Mouse (Mus musculus) limb, embryonic 11.5 days (tissue): ENCODE data around the gene Fxn. TPM values are rescaled to one million over a fixed set of nuclear protein-coding genes. Genes with fewer than 3 reads are reported as not detected.

ENCODE experiments used
- ATAC-seq: fragments of 200-750 bp; cut with Nextera tagmentation; 2 replicates; pipeline ENCODE4 v1.8.0; 2017; ENCODE audit warnings: low read depth; ENCODE audit not compliant: insufficient number of reproducible peaks, low FRiP score, low TSS enrichment
- DNase-seq: peaks from one replicate; pipeline ENCODE4 v3.0.0-alpha.2; 2015; ENCODE audit warnings: low spot score
- H3K27ac ChIP-seq: fragments of 300-500 bp; sonication (generic); replicated peaks from 2 replicates; pipeline ENCODE4 v1.5.1; 2014; ENCODE audit warnings: low read depth, mild to moderate bottlenecking, low read length
- H3K27me3 ChIP-seq: fragments of 300-500 bp; sonication (generic); 2 replicates; pipeline ENCODE4 v1.6.1; 2014; ENCODE audit warnings: mild to moderate bottlenecking, low read length, mixed read lengths; ENCODE audit not compliant: control insufficient read depth, insufficient read depth
- H3K36me3 ChIP-seq: fragments of 300-500 bp; sonication (generic); 2 replicates; pipeline ENCODE4 v1.6.1; 2014; ENCODE audit warnings: mild to moderate bottlenecking, low read length, moderate library complexity, mixed read lengths; ENCODE audit not compliant: control insufficient read depth, insufficient read depth
- H3K4me1 ChIP-seq: fragments of 300-500 bp; sonication (generic); 2 replicates; pipeline ENCODE4 v1.6.1; 2014; ENCODE audit warnings: low read length, mixed read lengths; ENCODE audit not compliant: control insufficient read depth, insufficient read depth
- H3K4me2 ChIP-seq: fragments of 300-500 bp; sonication (generic); 2 replicates; pipeline ENCODE4 v1.6.1; 2014; ENCODE audit warnings: low read depth, mild to moderate bottlenecking, moderate library complexity; ENCODE audit not compliant: severe bottlenecking
- H3K4me3 ChIP-seq: fragments of 300-500 bp; sonication (generic); 2 replicates; pipeline ENCODE4 v1.5.1; 2014; ENCODE audit warnings: low read depth, low read length
- H3K9ac ChIP-seq: fragments of 300-500 bp; sonication (generic); 2 replicates; pipeline ENCODE4 v1.6.1; 2014; ENCODE audit warnings: mild to moderate bottlenecking, low read length
- H3K9me3 ChIP-seq: fragments of 300-500 bp; sonication (generic); 2 replicates; pipeline ENCODE4 v1.6.1; 2016; ENCODE audit warnings: low read length; ENCODE audit not compliant: control insufficient read depth
- WGBS: fragments of 180-500 bp; shearing (Covaris S2); extraction: QIAGEN DNeasy Blood & Tissue Kit; methylation state at CpG from one replicate; pipeline ENCODE4 v1.1.7; 2014; 5-methylcytosine and 5-hydroxymethylcytosine counted together
- polyA plus RNA-seq: library from polyadenylated mRNA; unstranded; fragments of >200 nt; fragmentation: Nextera tagmentation; extraction: Ambion mirVana; gene quantifications from 2 replicates; pipeline ENCODE4 v1.2.1, GENCODE M21; 2014

Gene Fxn
- polyA plus RNA-seq, 1 experiment from 2014 or later, result 62.7 TPM

DNA sequence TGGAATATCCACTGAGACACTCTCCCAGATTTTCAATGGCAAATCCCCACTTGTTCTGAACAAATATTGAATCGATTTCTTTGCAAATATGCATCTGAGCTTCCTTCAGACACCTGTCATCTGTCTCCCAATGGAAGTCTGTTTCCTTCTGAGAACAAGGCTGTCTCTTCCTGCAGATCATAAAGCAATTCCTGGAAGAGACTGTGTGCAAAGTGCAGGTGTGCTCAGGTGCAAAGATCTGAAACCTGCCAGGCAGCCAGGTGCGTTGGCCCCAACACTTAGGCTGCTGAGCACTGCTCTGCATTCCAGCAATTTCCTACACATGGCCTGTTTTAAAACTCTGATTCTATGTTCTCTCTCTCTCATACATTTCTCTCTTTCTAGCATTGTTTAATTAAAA is 37.3 kb upstream of the Fxn start:
- DNase-seq (no peak), ATAC-seq (no peak)
- Histone ChIP-seq H3K36me3 (no peaks in the 10 kb centered on the region), H3K9me3 (no peaks in the 10 kb centered on the region), H3K9ac (no peak overlapping the region), H3K4me2 (no peak overlapping the region), H3K27me3 (no peaks in the 10 kb centered on the region), H3K4me1 (no peaks in the 10 kb centered on the region), H3K4me3 (no peak overlapping the region), H3K27ac (no peak overlapping the region)
- WGBS, result 87% methylated on average over 2 of the region's 2 CpGs

- H3K4me1 ChIP-seq, result no peaks in the 10 kb centered on the region
- WGBS, result 63% methylated on average over 15 of the region's 15 CpGs
- H3K36me3 ChIP-seq, result no peaks in the 10 kb centered on the region
- DNase-seq (no peak), ATAC-seq (no peak)
- H3K4me3 ChIP-seq, result no peak overlapping the region
- no peak overlapping the region for H3K9ac ChIP-seq
- no peak overlapping the region for H3K27ac ChIP-seq
- no peaks in the 10 kb centered on the region for H3K27me3 ChIP-seq
- H3K4me2 ChIP-seq, result no peak overlapping the region
- H3K9me3 ChIP-seq, result no peaks in the 10 kb centered on the region
Observed at GRCm38 (mm10) chr19:24317038-24317591, 36.7 kb upstream of the Fxn start.

DNA sequence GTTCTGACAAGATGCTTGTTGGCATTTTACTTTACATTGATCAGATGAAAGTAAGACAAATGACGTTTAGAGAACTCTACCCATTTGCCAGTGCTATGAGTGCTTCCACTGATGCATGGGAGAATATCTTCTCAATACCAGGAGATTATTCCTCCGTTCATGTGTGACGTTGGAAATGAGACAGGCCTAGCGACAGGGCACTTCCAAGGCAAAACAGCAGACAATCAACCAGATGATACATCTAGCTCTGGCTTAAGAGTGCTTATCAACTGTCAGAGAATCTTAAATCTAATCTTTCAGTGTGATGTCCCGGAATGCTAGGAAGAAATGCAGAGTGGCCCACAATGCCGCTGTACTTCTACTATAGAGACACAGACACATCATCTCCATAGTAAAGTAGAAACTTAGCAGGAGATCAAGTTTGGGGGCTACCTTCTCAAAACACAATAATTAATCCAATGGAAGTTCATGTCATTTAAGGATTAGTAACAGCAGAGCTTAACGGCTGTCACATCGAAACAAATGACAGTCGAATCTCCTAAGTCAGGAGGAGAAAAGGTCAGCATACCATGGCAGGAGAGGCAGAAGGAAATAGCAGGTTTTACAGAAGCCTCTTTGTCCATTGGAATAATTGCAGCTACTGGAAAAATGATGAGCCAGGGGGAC is 35.8 kb upstream of the Fxn start:
- no peaks in the 10 kb centered on the region for H3K4me1 ChIP-seq
- no peaks in the 10 kb centered on the region for H3K27me3 ChIP-seq
- H3K27ac ChIP-seq, result no peak overlapping the region
- no peak overlapping the region for H3K4me2 ChIP-seq
- ATAC-seq (no peak), DNase-seq (no peak)
- 87% methylated on average over 9 of the region's 9 CpGs for WGBS
- H3K9ac ChIP-seq, result no peak overlapping the region
- no peaks in the 10 kb centered on the region for H3K9me3 ChIP-seq
- H3K36me3 ChIP-seq, result no peaks in the 10 kb centered on the region
- no peak overlapping the region for H3K4me3 ChIP-seq

GRCm38 (mm10) chr19:24315234-24315633 is 34.8 kb upstream of the Fxn start:
- DNase-seq (no peak), ATAC-seq (no peak)
- Histone ChIP-seq H3K27me3 (no peaks in the 10 kb centered on the region), H3K9ac (no peak overlapping the region), H3K4me3 (no peak overlapping the region), H3K4me1 (no peaks in the 10 kb centered on the region), H3K9me3 (no peaks in the 10 kb centered on the region), H3K4me2 (no peak overlapping the region), H3K36me3 (no peaks in the 10 kb centered on the region), H3K27ac (no peak overlapping the region)
- 89% methylated on average over 4 of the region's 4 CpGs for WGBS

DNA sequence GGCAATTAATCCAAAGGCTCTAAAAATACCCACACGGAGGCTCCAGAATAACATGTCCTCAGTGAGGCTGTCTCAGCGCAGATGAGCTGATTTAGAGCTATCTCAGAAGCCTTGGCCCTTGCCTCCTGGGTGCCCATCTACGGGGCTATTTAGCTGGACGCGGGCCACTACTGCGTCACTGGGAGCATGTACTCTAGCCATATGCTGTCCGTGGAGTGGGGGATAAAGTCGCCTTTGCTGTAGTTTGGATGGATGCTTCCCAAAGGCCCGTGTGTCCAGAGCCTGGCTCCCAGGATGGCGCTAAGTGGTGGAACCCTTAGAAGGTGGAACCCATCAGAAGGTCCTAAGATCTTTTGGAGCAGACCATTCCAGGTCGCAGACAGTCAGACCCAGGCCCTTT is 34.3 kb upstream of the Fxn start:
- H3K4me2 ChIP-seq, result no peak overlapping the region
- no peak overlapping the region for H3K9ac ChIP-seq
- no peak overlapping the region for H3K27ac ChIP-seq
- DNase-seq, result no peak
- H3K9me3 ChIP-seq, result no peaks in the 10 kb centered on the region
- no peaks in the 10 kb centered on the region for H3K36me3 ChIP-seq
- H3K4me3 ChIP-seq, result no peak overlapping the region
- no peaks in the 10 kb centered on the region for H3K4me1 ChIP-seq
- no peaks in the 10 kb centered on the region for H3K27me3 ChIP-seq
- no peak for ATAC-seq
- WGBS, result 94% methylated on average over 11 of the region's 11 CpGs

- Histone ChIP-seq H3K36me3 (no peaks in the 10 kb centered on the region), H3K4me2 (no peak overlapping the region), H3K27ac (no peak overlapping the region), H3K4me1 (peaks cover 7% of the 10 kb centered on the region; the same call in 1 of the 2 replicates), H3K9me3 (no peaks in the 10 kb centered on the region), H3K9ac (no peak overlapping the region), H3K4me3 (no peak overlapping the region), H3K27me3 (no peaks in the 10 kb centered on the region)
- DNase-seq (no peak), ATAC-seq (no peak)
- 69% methylated on average over 12 of the region's 12 CpGs for WGBS
Observed at GRCm38 (mm10) chr19:24312556-24313342, 32.3 kb upstream of the Fxn start.

GRCm38 (mm10) chr19:24312046-24312445 is 31.6 kb upstream of the Fxn start:
- peaks cover 10% of the 10 kb centered on the region; the same call in 1 of the 2 replicates for H3K4me1 ChIP-seq
- H3K9me3 ChIP-seq, result no peaks in the 10 kb centered on the region
- H3K36me3 ChIP-seq, result no peaks in the 10 kb centered on the region
- no peak overlapping the region for H3K9ac ChIP-seq
- no peak overlapping the region for H3K27ac ChIP-seq
- ATAC-seq (no peak), DNase-seq (no peak)
- H3K27me3 ChIP-seq, result no peaks in the 10 kb centered on the region
- 83% methylated on average over 5 of the region's 5 CpGs for WGBS
- no peak overlapping the region for H3K4me2 ChIP-seq
- H3K4me3 ChIP-seq, result no peak overlapping the region

- peak; percentile 41 for DNase-seq
- Histone ChIP-seq H3K4me1 (peaks cover 10% of the 10 kb centered on the region; the same call in 1 of the 2 replicates), H3K4me3 (no peak overlapping the region), H3K36me3 (no peaks in the 10 kb centered on the region), H3K27ac (no peak overlapping the region), H3K4me2 (no peak overlapping the region), H3K27me3 (no peaks in the 10 kb centered on the region), H3K9me3 (no peaks in the 10 kb centered on the region), H3K9ac (no peak overlapping the region)
- ATAC-seq, result no peak
- WGBS, result 3% methylated on average over 5 of the region's 5 CpGs
Observed at GRCm38 (mm10) chr19:24308305-24308705, 27.9 kb upstream of the Fxn start.
